Comparison of ENCODE assay signal across 20 mouse cellular contexts in genomic region chr5:123510160-123510559, GRCm38 (mm10). TPM values are rescaled to one million over a fixed set of nuclear protein-coding genes. Genes with fewer than 3 reads are reported as not detected.
A peak's percentile ranks its signal among the peaks of the same experiment; 100 is the strongest.
DNase-seq lines count a peak whose midpoint lies in the region; ATAC-seq and TF ChIP-seq lines count a peak whose summit lies in the region.
"Had no signal": no experiment of that assay in that cellular context is flagged by ENCODE, and none has a peak within 500 bp of the region (broad histone marks: within the 10 kb centered on the region; RNA-seq: fewer than 3 reads in every experiment).

Gene B3gnt4, plus strand, starts transcription at chr5:123510460.

- no peak for ATAC-seq in forebrain, embryonic 11.5 days (replicated peaks; ENCODE audit: low FRiP score)
- no peak for ATAC-seq in hindbrain, embryonic 12.5 days (ENCODE audit: low FRiP score)
- ATAC-seq in midbrain, embryonic 12.5 days (ENCODE audit: low FRiP score, low read depth), result no peak

- H3K4me3 ChIP-seq in E14TG2a.4 (replicated peaks; ENCODE audit: low read length), result peak within 1 kb of the TSS; percentile 84; the same call in 1 of the 2 replicates
- no peak within 1 kb of the TSS for H3K4me3 ChIP-seq in forebrain, embryonic 11.5 days (ENCODE audit: low read depth, low read length)
- H3K4me3 ChIP-seq in hindbrain, embryonic 12.5 days, result no peak within 1 kb of the TSS
- H3K4me3 ChIP-seq in midbrain, embryonic 12.5 days, result no peak within 1 kb of the TSS; the same call in 1 of the 2 replicates

- peaks cover 39% of the 10 kb centered on the region for H3K36me3 ChIP-seq in E14TG2a.4 (ENCODE audit: insufficient read depth, low read length)
- H3K36me3 ChIP-seq in forebrain, embryonic 11.5 days (ENCODE audit: control insufficient read depth, insufficient read depth, low read length), result no peaks in the 10 kb centered on the region
- H3K36me3 ChIP-seq in hindbrain, embryonic 12.5 days, result peaks cover 27% of the 10 kb centered on the region
- H3K36me3 ChIP-seq in midbrain, embryonic 12.5 days, result peaks cover 26% of the 10 kb centered on the region

- no peak within 1 kb of the TSS for H3K27ac ChIP-seq in forebrain, embryonic 11.5 days (ENCODE audit: low read depth, low read length)
- H3K27ac ChIP-seq in hindbrain, embryonic 12.5 days, result no peak within 1 kb of the TSS
- no peak within 1 kb of the TSS for H3K27ac ChIP-seq in midbrain, embryonic 12.5 days (replicated peaks)
- H3K27ac ChIP-seq: heart, embryonic 15.5 days; stomach, embryonic 15.5 days had no signal

- no peak for DNase-seq in forebrain, embryonic 11.5 days (ENCODE audit: low spot score)
- no peak for DNase-seq in kidney, postnatal 4 days
- no peak for DNase-seq in kidney, postnatal 36 days
- DNase-seq in frontal cortex, adult 2 months (ENCODE audit: extremely low spot score in 1 of 2, low spot score in 1 of 2), result no peak
- DNase-seq in spleen, postnatal 4 days (ENCODE audit: low spot score in 2 of 2), result no peak
- DNase-seq: adrenal gland, adult 8-10 months; cerebellum, adult 2 months; kidney, adult 8-10 months; lung, adult 2 months; retina, postnatal 1 day; thymus, postnatal 14 days had no signal

- peaks cover 48% of the 10 kb centered on the region for H3K4me1 ChIP-seq in E14TG2a.4 (replicated peaks; ENCODE audit: low read depth, low read length)
- peaks cover 2% of the 10 kb centered on the region; the same call in 1 of the 2 replicates for H3K4me1 ChIP-seq in forebrain, embryonic 11.5 days (replicated peaks; ENCODE audit: control insufficient read depth, insufficient read depth, low read length)
- H3K4me1 ChIP-seq in hindbrain, embryonic 12.5 days, result peaks cover 13% of the 10 kb centered on the region; the same call in 1 of the 2 replicates
- peaks cover 12% of the 10 kb centered on the region for H3K4me1 ChIP-seq in midbrain, embryonic 12.5 days

- TF ChIP-seq CTCF in E14TG2a.4 (conservative IDR thresholded peaks at IDR 0.05; ENCODE audit: low read length), result no peak

- no peak within 1 kb of the TSS for H3K9ac ChIP-seq in forebrain, embryonic 11.5 days (ENCODE audit: low read length)
- H3K9ac ChIP-seq in hindbrain, embryonic 12.5 days, result no peak within 1 kb of the TSS
- H3K9ac ChIP-seq in midbrain, embryonic 12.5 days (replicated peaks), result no peak within 1 kb of the TSS
- H3K9ac ChIP-seq: heart, embryonic 15.5 days had no signal

- H3K4me2 ChIP-seq in forebrain, embryonic 11.5 days (ENCODE audit: low read depth, low read length, severe bottlenecking), result peak within 1 kb of the TSS; percentile 71; the same call in 1 of the 2 replicates
- H3K4me2 ChIP-seq in hindbrain, embryonic 12.5 days (replicated peaks), result peak within 1 kb of the TSS; percentile 76
- H3K4me2 ChIP-seq in midbrain, embryonic 12.5 days (replicated peaks), result peak within 1 kb of the TSS; percentile 88

- no peaks in the 10 kb centered on the region for H3K9me3 ChIP-seq in E14TG2a.4 (ENCODE audit: low read length)
- H3K9me3 ChIP-seq in forebrain, embryonic 11.5 days (ENCODE audit: control insufficient read depth, low read length), result no peaks in the 10 kb centered on the region
- no peaks in the 10 kb centered on the region for H3K9me3 ChIP-seq in hindbrain, embryonic 12.5 days (replicated peaks)
- H3K9me3 ChIP-seq in midbrain, embryonic 12.5 days, result no peaks in the 10 kb centered on the region
- H3K9me3 ChIP-seq: G1E; heart, embryonic 15.5 days; megakaryocyte, embryonic 14.5 days; stomach, embryonic 15.5 days had no signal

- WGBS in forebrain, embryonic 11.5 days, result 90% methylated on average over 5 of the region's 5 CpGs
- 92% methylated on average over 5 of the region's 5 CpGs for WGBS in hindbrain, embryonic 12.5 days
- 89% methylated on average over 5 of the region's 5 CpGs for WGBS in midbrain, embryonic 12.5 days

- peaks cover 43% of the 10 kb centered on the region for H3K27me3 ChIP-seq in E14TG2a.4 (ENCODE audit: insufficient read depth, low read length)
- no peaks in the 10 kb centered on the region for H3K27me3 ChIP-seq in forebrain, embryonic 11.5 days (ENCODE audit: control insufficient read depth, insufficient read depth, low read length)
- peaks cover 13% of the 10 kb centered on the region for H3K27me3 ChIP-seq in hindbrain, embryonic 12.5 days
- peaks cover 21% of the 10 kb centered on the region for H3K27me3 ChIP-seq in midbrain, embryonic 12.5 days

RNA-seq across cellular contexts. Expression of gene B3gnt4, which starts in this region (rescaled TPM):
- polyA plus RNA-seq in forebrain, embryonic 11.5 days (2014; fragmentation: Nextera tagmentation; extraction: Ambion mirVana), result 1.0 and 1.1 TPM in 2 replicates
- polyA plus RNA-seq in hindbrain, embryonic 12.5 days (2016; fragmentation: Nextera tagmentation; extraction: Ambion mirVana), result 1.4 and 1.5 TPM in 2 replicates
- polyA plus RNA-seq in midbrain, embryonic 12.5 days (2016; fragmentation: Nextera tagmentation; extraction: Ambion mirVana), result 1.5 and 1.7 TPM in 2 replicates
- polyA plus RNA-seq in frontal cortex, adult 2 months (2012; rRNA removed), result 0.97 and 1.4 TPM in 2 replicates
- polyA plus RNA-seq: G1E; liver, adult 2 months; small intestine, adult 2 months had no signal
